Mouse (Mus musculus): ENCODE results near the gene R3hcc1l. TPM values are rescaled to one million over a fixed set of nuclear protein-coding genes. Genes with fewer than 3 reads are reported as not detected.

R3hcc1l gene
- total RNA-seq, 2 experiments from 2014 or later, result 12.1 to 12.3 TPM

Other genes starting within 250 kb of the R3hcc1l start
- gene Crtac1, start 87.0 kb upstream of the R3hcc1l start, total RNA-seq (2021), result under 1 TPM in 1 of 2 experiments, not detected in 1; 0.45 TPM
- gene Loxl4, start 94.1 kb downstream of the R3hcc1l start, total RNA-seq (2021), result 1 to 10 TPM in 1 of 2 experiments, under 1 TPM in 1; 0.64 to 1.5 TPM
- gene Pyroxd2, start 234.0 kb downstream of the R3hcc1l start, total RNA-seq (2021), result under 1 TPM; 0.53 to 0.97 TPM

Data from gastrocnemius, adult 18-20 months (tissue).